Mouse (Mus musculus) layer of hippocampus, adult 8-10 months (tissue): ENCODE data around the gene Aatk. TPM values are rescaled to one million over a fixed set of nuclear protein-coding genes. Genes with fewer than 3 reads are reported as not detected.

Experiments
- DNase-seq, 2 experiments: peaks; one replicate each; pipeline ENCODE4 v3.0.0; 2022; ENCODE audit warnings: low spot score in 2 of 2
- total RNA-seq, 4 experiments: library from RNA; stranded (reverse); gene quantifications; 2 replicates each; pipeline ENCODE4 v1.2.4; 2022

The Aatk gene
- total RNA-seq, 4 experiments from 2014 or later, result 217 to 247 (median 224) TPM

DNA sequence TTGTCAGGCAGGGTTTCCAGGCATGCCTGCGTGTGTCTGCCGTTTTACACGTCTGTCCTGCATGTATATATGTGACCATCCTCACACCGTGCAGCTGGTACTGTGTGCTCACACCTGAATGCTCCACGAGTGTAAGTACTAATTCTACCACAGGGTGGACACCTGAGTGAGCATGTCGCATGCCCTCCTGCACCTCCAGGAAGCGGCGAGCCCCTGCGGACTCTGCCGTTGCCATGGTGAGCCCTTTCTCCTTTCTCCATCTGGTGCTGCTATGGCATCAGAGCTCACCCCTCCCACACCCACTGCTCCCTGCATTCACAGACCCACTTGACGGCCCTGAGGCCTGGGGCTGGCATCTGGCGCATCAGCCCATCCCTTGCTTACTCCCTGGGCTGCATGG is 24.1 kb downstream of the Aatk start:
- DNase-seq, result no peak

DNA sequence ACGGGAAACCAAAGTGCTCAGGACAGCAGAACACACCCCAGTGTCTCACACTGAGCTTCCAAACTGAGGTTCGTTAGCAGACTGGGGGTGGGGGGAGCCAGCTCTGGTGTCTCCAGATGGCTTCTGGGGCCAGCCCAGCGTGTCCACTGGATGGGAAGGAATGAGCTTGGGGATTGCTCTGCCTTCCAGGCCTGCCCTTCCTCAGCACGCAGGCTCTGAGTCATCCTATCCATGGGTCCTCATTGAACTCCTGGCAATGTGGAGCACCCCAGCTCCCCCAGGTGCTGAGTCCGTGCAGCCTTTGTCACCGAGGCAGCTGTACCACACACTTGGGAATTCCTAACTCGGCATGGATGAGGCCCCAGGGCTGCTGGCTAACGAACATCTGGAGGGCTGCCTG is 24.8 kb downstream of the Aatk start:
- DNase-seq, result no peak

DNA sequence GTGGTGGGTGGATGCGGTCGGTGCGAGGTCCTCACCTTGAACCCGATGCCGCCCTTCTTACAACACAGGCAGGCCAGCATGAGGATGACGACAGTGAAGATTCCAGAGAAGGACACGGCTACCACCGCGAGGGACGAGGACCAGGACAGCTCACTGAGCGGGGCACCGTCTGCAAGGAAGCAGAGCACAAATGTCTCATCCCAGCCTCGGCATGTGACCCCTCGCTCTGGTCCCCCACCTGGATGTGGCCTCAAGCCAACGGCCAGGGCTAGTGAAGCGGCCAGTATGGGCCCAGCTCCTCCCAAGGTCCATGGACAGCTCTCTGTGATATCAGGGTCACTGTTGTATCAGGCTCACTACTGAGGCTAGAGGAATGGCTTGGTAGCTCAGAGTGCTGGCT is 25.6 kb downstream of the Aatk start:
- no peak for DNase-seq

DNA sequence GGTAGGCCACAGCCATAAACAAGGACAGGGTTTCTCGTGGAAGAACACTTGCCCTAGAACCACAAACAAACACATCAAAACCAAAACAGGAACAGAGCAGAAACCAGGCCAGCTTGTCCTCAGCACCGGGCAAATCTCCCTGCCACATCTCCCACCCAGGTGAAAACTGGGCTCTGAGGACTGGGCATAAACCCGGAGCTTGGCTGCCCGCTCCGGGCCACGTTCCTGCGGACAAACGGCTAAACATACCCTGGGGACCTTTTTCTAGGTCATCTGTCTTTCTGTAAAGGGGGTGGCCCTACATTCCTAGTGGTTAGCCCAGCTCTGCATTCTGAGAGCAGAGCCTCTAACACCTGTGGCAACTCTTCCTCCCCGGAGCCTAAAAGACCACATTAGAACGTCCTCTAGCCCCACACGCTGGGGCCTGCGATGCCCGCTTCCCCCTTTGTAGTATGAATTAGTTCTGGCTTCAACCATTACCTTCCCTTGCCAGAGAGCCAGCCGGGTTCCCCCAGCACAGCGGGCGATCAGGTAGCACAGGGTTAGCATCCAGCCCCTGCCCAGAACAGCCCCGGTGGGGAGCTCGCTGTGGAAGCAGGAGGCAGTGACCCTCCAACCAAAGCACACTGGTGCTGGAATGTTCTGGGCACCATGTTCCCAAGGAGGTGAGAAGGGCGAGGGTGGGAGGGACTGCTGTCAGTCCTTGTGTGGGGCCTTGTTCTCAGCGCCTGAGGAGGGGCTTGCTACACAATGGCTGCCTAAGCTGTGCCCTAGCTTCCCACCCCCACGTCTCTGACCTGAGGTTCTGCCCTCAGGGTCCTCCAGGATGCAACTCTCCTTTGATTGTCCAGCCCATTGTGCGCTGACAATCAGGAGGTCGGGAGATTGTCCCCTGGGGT is 27.2 kb downstream of the Aatk start:
- no peak for DNase-seq

DNA sequence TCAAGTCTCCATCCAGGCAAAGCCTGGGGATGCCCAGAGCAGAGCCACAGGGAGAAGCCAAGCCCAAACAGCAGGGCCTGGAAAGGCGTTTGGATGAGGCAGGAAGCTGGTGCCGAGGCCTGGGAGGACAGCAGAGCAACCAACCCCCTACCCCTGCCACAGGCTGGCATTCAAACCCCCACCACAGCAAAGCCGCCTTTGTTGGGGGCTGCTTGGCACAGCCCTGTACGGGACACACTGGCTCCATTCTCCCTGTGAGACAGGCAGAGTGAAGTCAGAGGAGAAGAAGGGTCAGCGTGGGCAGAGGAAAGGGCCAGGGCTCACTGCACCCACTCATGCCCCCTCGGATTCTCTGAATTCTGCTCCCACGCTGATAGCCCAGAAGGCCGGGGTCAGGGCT is 30.0 kb downstream of the Aatk start:
- peak; percentile 58 to 72 for DNase-seq

DNA sequence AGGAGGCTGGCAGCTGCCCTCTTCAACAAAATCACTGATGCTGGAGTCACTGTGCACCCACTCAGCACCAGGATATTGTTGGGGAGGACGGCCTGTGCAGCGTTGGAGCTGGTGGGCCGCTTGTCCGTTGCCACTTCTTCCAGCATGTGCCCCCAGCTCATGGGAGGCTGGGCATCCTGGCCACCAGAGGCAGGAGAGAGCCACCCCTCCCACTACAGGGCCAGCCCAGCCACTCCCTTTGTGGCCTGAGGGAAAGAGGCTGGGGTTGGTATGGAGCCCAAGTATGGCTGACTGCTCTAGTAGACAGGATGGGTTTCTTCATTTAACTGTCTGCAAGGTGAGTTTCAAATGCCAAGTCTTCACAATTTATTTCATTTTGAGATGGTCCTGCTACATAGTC is 32.2 kb downstream of the Aatk start:
- DNase-seq, result no peak

DNA sequence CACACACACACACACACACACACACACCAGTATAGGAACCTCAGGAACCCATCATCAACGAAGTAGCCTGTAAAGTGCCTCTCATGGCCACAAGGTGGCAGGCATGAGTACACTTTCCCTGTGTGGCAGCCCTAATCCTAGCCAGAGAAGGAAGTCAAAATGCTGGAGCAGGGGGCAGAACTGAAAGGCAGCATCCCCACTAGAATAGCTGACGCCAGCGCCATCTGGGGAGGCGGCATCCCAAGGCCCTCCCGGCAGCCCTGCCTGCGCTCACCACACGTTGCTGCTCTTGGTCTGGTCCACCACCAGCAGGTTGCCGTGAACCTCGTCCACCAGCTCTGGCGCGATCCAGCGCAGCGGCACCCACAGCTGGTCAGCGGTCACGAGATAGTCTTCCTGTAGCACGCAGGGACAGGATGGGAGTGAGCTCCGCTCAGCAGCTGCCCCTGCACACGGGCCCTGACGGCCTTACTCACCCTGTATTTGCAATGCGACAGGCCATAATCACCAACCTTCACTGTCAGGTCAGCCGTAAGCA is 33.7 kb downstream of the Aatk start:
- DNase-seq, result peak; percentile 84 to 90

DNA sequence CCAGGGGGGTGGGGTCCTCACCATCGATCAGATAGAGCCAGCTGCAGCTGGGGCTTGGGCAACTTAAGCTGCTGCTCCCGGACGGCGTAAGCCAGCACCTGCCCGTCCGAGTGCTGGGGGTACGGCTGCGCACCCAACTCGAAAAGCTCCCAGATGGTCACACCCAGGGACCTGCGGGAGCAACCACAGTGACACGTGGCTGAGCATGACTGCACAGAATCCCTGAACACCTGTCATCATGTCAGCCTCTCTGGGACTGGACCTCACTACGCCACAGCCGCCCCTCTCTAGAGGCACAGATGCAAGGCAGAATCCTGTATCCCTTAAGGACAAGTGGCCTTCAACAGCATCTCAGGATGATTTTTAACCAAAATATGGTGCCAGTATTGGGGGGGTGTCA is 34.3 kb downstream of the Aatk start:
- DNase-seq, result no peak

DNA sequence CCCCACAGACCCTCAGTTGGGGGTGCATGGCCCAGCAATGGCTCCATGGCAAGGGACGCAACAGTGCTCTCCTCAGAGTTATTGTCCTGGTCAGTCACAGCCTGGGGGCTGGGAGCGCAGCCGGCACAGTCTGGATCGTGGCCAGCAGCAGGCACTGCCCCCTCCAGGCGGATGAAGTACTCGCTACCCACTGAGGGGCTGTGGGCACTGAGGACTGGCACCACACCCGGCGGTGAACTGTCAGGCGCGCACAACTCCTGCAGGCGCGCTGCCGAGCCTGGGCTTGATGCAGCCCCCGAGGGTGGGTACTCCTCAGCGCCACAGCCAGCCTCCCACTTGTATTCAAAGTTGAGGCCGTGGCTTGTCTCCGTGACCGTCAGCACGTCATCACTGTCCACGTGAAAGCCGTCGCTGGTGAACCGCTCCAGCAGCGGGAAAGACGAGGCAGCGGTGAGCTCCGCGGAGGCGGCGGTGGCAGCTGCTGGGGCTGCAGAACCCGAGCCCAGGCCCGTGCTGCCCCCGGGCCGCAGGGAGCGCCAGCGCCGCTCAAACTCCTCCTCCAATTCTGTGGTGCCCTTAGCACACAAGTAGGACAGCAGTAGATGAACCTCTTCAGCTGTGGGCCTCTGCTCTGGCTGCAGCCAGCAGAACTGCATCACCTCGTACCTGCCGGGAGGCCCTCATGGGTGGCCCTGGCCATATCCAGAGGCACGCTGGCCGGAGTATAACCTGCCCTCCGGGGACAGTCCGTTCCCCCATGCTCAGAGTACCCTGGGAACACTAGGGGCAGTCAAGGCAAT is 35.0 kb downstream of the Aatk start:
- DNase-seq, result no peak

DNA sequence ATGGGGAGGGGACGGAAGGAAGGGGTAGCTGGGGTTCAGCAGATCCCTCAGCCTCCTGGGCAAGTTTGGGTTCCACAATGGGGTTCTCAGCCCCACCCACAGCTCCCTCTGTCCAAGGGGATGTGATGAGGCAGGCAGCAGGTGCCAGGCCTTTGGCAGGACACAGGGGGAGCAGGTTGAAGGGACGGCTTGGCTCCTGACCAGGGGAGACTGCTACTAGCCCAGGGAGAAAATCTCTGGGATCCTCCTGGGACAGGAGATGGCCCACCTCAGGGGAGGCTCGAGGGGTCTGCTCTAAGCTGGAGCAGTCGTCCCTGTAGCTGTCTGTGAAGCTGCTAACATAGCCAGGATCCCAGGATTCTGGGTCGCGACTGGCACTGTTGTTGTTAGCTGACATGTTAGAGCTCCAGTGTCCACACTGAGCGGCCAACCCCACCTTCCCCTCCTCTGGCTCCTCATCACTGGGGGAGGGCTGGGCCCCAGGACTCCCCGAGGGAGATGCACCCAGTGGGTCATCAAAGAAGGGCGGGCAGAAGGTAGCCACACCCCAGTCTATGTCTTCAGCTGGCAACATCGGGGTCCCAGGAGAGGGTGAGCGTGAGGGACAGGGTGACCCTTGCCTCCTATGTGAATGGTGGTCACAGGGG is 35.7 kb downstream of the Aatk start:
- no peak for DNase-seq

DNA sequence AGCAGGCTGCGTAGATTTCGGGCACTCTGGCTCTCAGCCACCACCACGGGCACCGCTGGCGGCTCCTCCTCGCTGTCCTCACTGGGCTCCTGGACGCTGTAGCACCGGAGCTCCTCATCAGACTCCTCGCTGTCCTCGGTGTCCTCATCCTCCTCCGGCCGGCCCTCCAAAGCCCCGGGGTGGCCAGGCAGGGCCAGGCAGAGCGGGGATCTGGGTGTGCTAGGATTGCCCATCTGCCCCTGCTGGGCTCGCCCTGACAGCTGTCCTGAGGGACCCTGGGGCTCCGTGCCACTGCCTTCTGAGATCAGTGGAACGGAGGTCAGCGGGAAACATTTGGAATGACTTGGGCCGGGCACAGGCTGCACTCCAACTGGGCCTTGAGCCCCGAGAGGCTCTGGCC is 37.0 kb downstream of the Aatk start:
- no peak for DNase-seq

DNA sequence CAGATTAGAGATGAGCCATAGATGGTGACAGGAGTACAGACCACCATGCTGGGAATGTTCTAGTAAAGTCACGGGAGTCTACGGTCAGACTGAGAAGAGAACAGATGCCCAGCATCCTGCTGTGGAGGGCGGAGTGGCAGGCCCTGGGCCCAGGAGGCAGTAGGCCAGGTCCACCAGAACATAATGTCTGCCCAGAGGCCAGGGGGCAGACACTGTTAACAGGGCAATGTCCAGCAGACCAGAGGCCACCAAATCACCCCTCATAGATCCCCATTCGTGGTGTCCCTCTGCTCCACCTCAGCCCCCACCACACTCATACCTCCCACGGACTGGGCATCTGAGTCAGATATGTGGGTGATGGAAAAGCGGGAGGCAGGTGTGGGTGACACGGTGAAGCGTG is 38.0 kb downstream of the Aatk start:
- no peak for DNase-seq

DNA sequence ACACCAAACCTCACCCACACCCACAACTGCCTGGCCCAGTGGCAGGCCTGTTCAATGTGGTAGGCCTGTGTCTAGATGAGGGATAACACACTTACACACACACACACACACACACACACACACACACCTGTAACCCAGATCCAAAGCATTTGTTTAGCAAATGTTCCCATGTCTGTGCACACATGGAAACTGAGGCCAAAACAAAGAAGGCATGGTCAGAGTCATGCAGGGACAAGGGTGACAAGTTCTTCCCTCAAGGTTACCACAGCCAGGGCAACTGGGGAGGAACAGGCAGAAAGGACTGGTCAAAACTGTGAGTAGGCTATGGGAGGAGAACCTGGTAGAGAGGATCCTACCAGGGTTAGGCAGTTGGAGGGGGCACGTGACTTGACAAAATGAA is 38.5 kb downstream of the Aatk start:
- no peak for DNase-seq

DNA sequence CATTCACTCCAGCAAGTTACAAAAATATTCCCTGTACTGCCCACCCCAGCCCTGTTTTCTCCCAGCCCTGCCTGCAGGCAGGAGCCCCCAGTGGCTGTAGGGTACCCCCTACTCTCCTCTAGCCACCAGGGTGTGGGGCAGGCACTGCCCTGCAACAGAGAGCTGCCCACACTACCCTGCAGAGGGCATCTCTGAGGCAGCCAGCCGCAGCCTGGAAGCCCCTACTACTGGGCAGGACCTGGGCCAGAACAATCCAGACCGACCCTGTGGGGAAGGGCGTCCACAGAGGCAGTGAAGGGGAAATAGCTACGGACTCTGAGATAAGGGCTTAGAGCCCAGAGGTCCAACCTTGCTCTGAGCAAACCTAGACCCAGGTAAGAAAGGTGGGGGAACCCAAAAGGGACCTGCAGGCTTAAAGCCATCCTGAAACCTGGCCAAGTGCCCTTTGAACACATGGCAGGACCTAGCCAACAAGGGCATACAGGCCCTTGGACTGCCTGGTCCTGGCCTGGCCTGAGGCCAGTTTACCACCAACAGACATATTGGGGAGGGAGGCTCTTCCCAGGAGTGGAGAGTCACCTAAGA is 39.4 kb downstream of the Aatk start:
- no peak for DNase-seq

DNA sequence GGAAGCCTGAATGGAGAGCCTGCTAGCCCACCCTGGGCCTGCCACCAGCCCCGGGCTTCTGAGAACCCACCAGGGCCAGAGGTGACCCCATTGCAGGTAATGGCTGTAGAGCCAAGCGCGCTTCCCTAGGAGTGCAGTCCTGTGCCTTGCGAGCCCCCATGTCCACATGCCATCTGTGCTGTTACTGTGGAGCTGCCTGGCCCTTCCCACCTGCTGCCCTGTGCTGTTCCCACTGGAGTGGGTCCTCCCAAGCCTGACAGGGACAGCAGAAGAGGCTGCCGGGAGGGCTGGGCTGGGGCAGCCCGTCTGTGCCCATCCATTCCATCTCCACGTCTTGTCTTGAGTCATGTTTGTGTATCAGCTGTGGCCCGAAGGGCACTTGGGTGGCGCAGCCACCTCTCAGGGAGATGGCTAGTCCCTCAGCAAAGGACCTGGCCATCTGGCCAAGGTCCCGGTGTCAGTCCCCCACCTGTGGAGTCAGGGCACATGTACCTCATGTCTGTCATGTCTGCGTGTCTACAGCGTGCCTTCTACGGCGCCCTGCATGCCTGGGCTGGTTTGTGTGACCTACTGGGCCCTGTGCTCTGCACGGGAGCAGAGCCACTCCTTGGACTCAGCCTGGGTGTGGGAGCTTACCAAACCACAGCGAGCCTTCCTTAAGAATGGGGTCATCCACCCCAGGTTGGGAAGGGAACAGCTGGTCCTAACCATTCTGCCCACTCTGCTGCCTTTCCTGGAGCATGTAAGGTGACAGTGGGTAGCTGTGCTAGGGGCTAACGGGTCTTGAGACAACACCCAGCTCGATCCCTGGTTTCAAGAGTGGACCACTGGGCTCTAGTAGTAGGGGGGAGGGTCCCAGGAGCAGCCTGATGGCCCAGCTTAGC is 41.3 kb downstream of the Aatk start:
- no peak for DNase-seq

DNA sequence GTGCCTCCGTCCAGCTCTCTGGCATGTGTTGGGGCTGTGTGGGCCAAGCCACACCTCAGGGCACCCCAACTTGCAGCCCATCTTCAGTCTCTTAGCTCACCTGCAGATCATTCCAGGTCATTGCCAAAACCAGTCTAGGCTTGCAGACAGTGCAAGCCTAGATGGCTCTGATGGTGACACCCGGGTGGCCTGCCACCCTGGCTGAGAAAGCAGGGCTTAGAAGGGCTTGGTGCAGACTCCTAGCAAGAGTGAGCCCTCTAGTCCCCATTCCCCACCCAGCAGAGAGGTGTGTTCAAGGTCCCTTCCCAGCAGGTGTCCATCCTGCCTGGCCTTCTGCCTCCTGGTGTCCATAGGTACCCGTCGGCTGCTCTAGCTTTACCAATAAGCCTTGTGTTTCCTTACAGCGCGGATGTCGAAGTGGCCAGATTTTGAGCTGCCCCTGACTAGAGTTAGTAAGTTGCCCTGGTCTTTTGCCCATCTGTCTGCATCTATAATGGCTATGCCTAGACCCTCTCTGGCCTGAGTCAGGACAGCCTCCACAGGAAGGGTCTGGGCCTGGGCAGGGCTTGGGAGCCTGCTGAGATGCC is 44.2 kb downstream of the Aatk start:
- DNase-seq, result no peak

DNA sequence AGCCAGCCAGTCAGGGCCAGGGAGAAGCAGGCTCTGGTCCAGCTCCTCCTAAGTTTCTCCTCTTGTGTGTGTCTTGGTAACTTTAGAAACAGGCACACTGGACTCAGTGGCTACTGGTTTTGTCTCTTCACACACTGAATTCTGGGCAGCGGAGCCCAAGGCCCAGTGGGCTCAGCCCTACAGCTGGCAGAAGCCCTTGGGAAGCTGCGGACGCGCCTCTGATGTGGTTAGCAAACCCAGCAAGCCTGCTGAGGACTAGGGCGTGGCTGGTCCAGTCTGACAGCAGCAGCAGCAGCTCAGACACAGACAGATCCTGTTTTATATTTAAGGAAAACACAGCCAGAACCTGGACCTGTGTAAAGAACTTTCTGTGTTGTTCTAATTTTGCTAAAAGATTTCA is 44.9 kb downstream of the Aatk start:
- DNase-seq, result no peak

DNA sequence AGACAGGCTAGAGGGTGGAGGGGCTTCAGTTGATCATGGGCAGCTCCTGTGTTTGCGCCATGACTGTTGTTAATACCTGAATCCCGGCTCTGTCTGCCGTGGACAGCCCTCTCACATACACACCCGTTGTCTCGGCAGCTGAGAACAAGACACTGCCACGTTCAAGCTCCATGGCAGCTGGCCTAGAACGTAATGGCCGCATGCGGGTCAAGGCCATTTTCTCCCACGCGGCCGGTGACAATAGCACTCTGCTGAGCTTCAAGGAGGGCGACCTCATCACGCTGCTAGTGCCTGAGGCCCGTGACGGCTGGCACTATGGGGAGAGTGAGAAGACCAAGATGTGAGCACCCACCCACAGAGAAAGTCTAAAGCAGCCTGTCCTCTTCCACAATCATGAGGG is 49.6 kb downstream of the Aatk start:
- DNase-seq, result no peak

DNA sequence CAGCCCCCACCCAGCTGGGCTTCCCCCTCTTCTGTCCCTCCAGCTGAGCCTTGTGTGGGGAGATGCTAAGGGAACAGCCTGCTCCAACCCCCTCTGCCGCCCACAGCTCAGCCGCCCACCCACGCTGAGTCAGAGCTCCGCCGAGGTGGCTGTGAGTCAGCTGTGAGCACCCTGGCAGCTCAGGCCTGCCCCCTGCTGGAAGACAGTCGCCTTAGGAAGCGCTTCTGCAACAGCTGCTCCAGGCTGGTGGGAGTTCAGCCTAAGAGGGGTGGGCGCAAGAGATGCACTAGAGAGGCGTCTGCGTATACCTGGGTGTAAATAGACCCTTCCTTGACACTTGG is 55.7 kb downstream of the Aatk start:
- DNase-seq, result peak; percentile 93 to 94

DNA sequence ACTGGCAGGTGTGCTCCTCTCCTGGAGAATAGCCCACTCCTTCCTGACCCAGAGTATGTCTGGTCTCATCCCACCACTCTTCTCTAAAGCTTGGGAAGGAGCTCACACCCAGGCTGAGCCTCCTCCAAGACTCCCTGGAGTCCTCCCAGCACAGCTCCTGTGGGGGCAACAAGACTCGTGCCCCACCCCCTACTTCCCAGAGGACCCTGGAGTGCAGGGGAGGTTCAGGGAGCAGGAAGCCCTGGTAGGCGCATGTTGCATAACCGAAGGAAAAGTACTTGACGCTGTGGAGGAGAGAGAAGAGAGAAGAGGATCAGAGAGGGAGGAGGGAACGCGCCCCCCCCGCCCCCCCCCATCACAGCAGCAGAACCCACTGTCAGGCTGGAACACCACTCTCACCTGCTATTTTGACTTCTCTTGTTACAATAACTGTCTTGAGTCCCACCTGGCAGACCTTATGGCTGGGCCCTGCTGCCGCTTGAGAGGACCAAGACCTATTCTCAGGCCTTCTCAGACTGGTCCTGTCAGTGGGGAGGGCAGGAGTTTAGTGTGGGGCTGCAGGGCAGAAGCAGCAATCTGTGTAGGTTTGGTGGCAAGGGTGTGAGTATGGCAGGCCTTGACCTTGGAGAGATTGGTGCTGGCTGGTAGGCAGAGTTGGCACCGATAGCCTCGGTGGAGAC is 56.2 kb downstream of the Aatk start:
- DNase-seq, result no peak
